Mouse (Mus musculus) spleen, adult 12 weeks (tissue): ENCODE results near the gene Pus10.
"Not testable (repeated sequence)": the region's sequence is repeated elsewhere in the genome, so short reads cannot be mapped to it uniquely, and the experiment has no call there.

Source experiments
- DNase-seq: peaks from one replicate; pipeline ENCODE4 v3.0.0; 2022; ENCODE audit warnings: low spot score

Pus10 gene

DNA sequence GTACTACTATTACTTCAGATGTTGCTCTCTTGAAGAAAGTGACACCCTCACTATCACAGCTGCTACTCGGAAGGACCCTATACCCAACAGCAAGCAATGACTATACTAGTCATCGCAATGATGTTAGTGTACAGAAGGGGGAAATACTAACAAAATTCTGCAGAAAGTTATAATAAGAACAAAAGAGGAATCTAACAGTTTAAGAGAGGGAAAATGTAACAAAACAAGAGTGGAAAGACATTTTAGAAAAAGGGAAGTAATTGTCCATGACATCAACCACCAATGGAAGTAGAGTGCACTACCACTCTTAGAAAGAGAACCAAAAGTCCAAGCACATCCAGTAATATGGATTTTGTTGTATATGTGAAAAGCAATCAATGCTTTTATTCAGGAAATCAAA is 97.2 kb downstream of the Pus10 start:
- DNase-seq: no peak

DNA sequence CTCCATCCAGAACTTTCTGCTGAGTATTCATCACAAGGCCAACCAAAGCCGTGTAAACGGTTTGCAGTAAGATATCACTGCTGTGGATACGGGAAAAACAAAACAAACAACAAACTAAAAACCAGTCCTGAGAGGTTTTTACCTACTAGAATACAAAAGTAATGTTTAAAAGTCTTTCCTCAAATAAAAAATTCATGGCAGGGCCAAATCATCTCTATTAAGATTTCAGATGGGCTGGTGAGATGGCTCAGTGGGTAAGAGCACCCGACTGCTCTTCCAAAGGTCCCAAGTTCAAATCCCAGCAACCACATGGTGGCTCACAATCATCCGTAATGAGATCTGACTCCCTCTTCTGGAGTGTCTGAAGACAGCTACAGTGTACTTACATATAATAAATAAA is 101.9 kb downstream of the Pus10 start:
- DNase-seq: not testable (repeated sequence)

DNA sequence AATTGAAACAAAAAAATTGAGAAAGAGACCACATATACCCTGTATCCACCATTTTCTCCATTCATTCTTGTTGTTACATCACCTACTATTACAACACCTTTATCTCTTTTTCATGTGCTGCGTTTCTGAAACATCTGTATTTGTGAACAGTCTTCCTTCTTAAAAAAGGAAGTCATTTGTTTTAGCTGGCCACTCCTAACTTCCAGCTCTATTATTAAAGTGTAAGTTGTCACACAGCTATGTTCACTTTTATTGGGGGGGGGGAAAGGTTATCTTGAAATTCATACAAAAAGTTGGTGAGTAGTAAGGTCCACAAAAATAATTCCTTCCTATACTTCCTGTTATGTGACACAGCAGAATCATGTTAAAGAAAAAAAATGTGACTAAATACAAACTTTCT is 102.5 kb downstream of the Pus10 start:
- DNase-seq: no peak

GRCm38 (mm10) chr11:23769033-23769432 is 103.6 kb downstream of the Pus10 start:
- no peak for DNase-seq

- peak; percentile 21 for DNase-seq
These were observed 104.4 kb downstream of the Pus10 start for GRCm38 (mm10) chr11:23769686-23770509.

- no peak for DNase-seq
These were observed 105.0 kb downstream of the Pus10 start for GRCm38 (mm10) chr11:23770510-23770759.

GRCm38 (mm10) chr11:23770760-23771506 is 105.5 kb downstream of the Pus10 start, which contains the start of gene Rel:
Rel (minus strand) TSS chr11:23770970.
- peak; percentile 68 for DNase-seq

DNA sequence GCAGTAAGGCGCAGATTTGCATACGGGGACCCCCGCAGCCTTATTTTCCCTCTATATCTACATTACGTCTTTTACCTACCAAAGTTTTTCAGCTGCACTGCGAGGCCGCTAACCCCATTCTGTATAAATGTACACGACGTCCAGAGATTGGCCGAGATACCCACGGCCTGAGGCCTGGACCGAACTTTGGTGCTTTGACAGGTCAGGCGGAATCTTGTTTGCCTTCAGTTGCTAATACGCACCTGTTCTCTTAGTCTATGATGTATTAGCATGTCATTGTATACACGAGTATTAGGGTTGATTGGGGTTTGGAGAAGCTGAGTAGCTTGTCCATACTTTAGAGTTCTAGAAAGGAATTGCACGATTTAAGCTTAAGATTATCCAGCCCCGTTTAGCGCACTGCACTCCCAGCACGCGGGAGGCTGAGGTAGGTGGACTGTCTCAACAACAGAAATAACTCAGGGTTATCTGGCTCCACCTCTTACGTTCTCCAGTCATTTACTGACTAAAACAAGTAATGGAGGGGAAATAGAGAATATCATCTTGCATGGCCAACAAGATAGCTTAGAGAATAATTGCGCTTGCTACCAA is 106.1 kb downstream of the Pus10 start:
- no peak for DNase-seq

- no peak for DNase-seq
These were observed 107.0 kb downstream of the Pus10 start for GRCm38 (mm10) chr11:23772471-23772870.

- peak; percentile 14 for DNase-seq
These were observed 113.3 kb downstream of the Pus10 start for GRCm38 (mm10) chr11:23778787-23779201.

GRCm38 (mm10) chr11:23782038-23782437 is 116.6 kb downstream of the Pus10 start:
- no peak for DNase-seq
